Mouse (Mus musculus): ENCODE measurements around the gene Clpp. TPM values are rescaled to one million over a fixed set of nuclear protein-coding genes. Genes with fewer than 3 reads are reported as not detected.

The Clpp gene
- total and polyA plus RNA-seq, 2 experiments from 2014 or later: 105 to 159 TPM

GRCm38 (mm10) chr17:56962642-56963405, 27.3 kb upstream of the Clpp start:
- Histone ChIP-seq H3K4me2 (ENCODE audit: low read depth) (no peak overlapping the region), H3K9me3 (ENCODE audit: low read length) (no peaks in the 10 kb centered on the region), H3K4me3 (ENCODE audit: low read depth, low read length) (no peak overlapping the region), H3K4me1 (ENCODE audit: insufficient read depth) (no peaks in the 10 kb centered on the region), H3K9ac (no peak overlapping the region), H3K27me3 (ENCODE audit: insufficient read depth, low read length) (no peaks in the 10 kb centered on the region), H3K27ac (ENCODE audit: low read depth, low read length) (no peak overlapping the region), H3K36me3 (ENCODE audit: insufficient read depth) (no peaks in the 10 kb centered on the region)
- WGBS: 78% methylated on average over 5 of the region's 5 CpGs
- no peak for TF ChIP-seq CTCF (IDR thresholded peaks at IDR 0.05; ENCODE audit: low read depth)
- DNase-seq (no peak), ATAC-seq (no peak)

GRCm38 (mm10) chr17:56963646-56964045, 26.5 kb upstream of the Clpp start:
- H3K4me2 ChIP-seq (ENCODE audit: low read depth): no peak overlapping the region

GRCm38 (mm10) chr17:56969321-56969720, 20.8 kb upstream of the Clpp start:
- Histone ChIP-seq H3K4me2 (ENCODE audit: low read depth) (no peak overlapping the region), H3K27me3 (ENCODE audit: insufficient read depth, low read length) (no peaks in the 10 kb centered on the region), H3K27ac (ENCODE audit: low read depth, low read length) (no peak overlapping the region), H3K4me1 (ENCODE audit: insufficient read depth) (no peaks in the 10 kb centered on the region), H3K36me3 (ENCODE audit: insufficient read depth) (no peaks in the 10 kb centered on the region), H3K9me3 (ENCODE audit: low read length) (no peaks in the 10 kb centered on the region), H3K9ac (no peak overlapping the region), H3K4me3 (ENCODE audit: low read depth, low read length) (no peak overlapping the region)
- DNase-seq: no peak
- no peak for ATAC-seq
- 71% methylated on average over 3 of the region's 3 CpGs for WGBS
- no peak for TF ChIP-seq CTCF (IDR thresholded peaks at IDR 0.05; ENCODE audit: low read depth)

More at GRCm38 (mm10) chr17:56963646-56964045, 26.5 kb upstream of the Clpp start:
- no peak for TF ChIP-seq CTCF (IDR thresholded peaks at IDR 0.05; ENCODE audit: low read depth)
- no peaks in the 10 kb centered on the region for H3K27me3 ChIP-seq (ENCODE audit: insufficient read depth, low read length)
- no peak for ATAC-seq
- no peaks in the 10 kb centered on the region for H3K9me3 ChIP-seq (ENCODE audit: low read length)
- no peak overlapping the region for H3K4me3 ChIP-seq (ENCODE audit: low read depth, low read length)
- no peak for DNase-seq
- WGBS: 77% methylated on average over 6 of the region's 6 CpGs
- no peaks in the 10 kb centered on the region for H3K36me3 ChIP-seq (ENCODE audit: insufficient read depth)
- H3K4me1 ChIP-seq (ENCODE audit: insufficient read depth): no peaks in the 10 kb centered on the region
- H3K9ac ChIP-seq: no peak overlapping the region
- no peak overlapping the region for H3K27ac ChIP-seq (ENCODE audit: low read depth, low read length)

GRCm38 (mm10) chr17:56970081-56970480, 20.0 kb upstream of the Clpp start:
- Histone ChIP-seq H3K4me2 (ENCODE audit: low read depth) (no peak overlapping the region), H3K27me3 (ENCODE audit: insufficient read depth, low read length) (no peaks in the 10 kb centered on the region), H3K4me1 (ENCODE audit: insufficient read depth) (no peaks in the 10 kb centered on the region), H3K36me3 (ENCODE audit: insufficient read depth) (no peaks in the 10 kb centered on the region), H3K27ac (ENCODE audit: low read depth, low read length) (no peak overlapping the region), H3K9me3 (ENCODE audit: low read length) (no peaks in the 10 kb centered on the region), H3K9ac (no peak overlapping the region), H3K4me3 (ENCODE audit: low read depth, low read length) (no peak overlapping the region)
- 58% methylated on average over 5 of the region's 5 CpGs for WGBS
- DNase-seq (no peak), ATAC-seq (no peak)
- TF ChIP-seq CTCF (IDR thresholded peaks at IDR 0.05; ENCODE audit: low read depth): no peak

- no peak for TF ChIP-seq CTCF (IDR thresholded peaks at IDR 0.05; ENCODE audit: low read depth)
- no peak overlapping the region for H3K4me2 ChIP-seq (ENCODE audit: low read depth)
- no peaks in the 10 kb centered on the region for H3K27me3 ChIP-seq (ENCODE audit: insufficient read depth, low read length)
- H3K27ac ChIP-seq (ENCODE audit: low read depth, low read length): no peak overlapping the region
- H3K4me1 ChIP-seq (ENCODE audit: insufficient read depth): no peaks in the 10 kb centered on the region
- H3K9me3 ChIP-seq (ENCODE audit: low read length): no peaks in the 10 kb centered on the region
- WGBS: 68% methylated on average over 13 of the region's 14 CpGs
- DNase-seq (no peak), ATAC-seq (no peak)
- no peak overlapping the region for H3K9ac ChIP-seq
- H3K4me3 ChIP-seq (ENCODE audit: low read depth, low read length): no peak overlapping the region
- H3K36me3 ChIP-seq (ENCODE audit: insufficient read depth): no peaks in the 10 kb centered on the region
Measured at GRCm38 (mm10) chr17:56973956-56974707, 16.0 kb upstream of the Clpp start.

GRCm38 (mm10) chr17:56974708-56975240, 15.3 kb upstream of the Clpp start:
- Histone ChIP-seq H3K36me3 (ENCODE audit: insufficient read depth) (no peaks in the 10 kb centered on the region), H3K9me3 (ENCODE audit: low read length) (no peaks in the 10 kb centered on the region), H3K27me3 (ENCODE audit: insufficient read depth, low read length) (no peaks in the 10 kb centered on the region), H3K4me2 (ENCODE audit: low read depth) (no peak overlapping the region), H3K4me3 (ENCODE audit: low read depth, low read length) (no peak overlapping the region), H3K9ac (no peak overlapping the region), H3K4me1 (ENCODE audit: insufficient read depth) (no peaks in the 10 kb centered on the region), H3K27ac (ENCODE audit: low read depth, low read length) (no peak overlapping the region)
- no peak for DNase-seq
- ATAC-seq: no peak
- 83% methylated on average over 5 of the region's 5 CpGs for WGBS
- no peak for TF ChIP-seq CTCF (IDR thresholded peaks at IDR 0.05; ENCODE audit: low read depth)

GRCm38 (mm10) chr17:56975391-56975790, 14.7 kb upstream of the Clpp start:
- no peak for ATAC-seq
- 75% methylated on average over 3 of the region's 3 CpGs for WGBS
- no peak for TF ChIP-seq CTCF (IDR thresholded peaks at IDR 0.05; ENCODE audit: low read depth)
- Histone ChIP-seq H3K9me3 (ENCODE audit: low read length) (no peaks in the 10 kb centered on the region), H3K27ac (ENCODE audit: low read depth, low read length) (no peak overlapping the region), H3K27me3 (ENCODE audit: insufficient read depth, low read length) (no peaks in the 10 kb centered on the region), H3K4me3 (ENCODE audit: low read depth, low read length) (no peak overlapping the region), H3K4me1 (ENCODE audit: insufficient read depth) (no peaks in the 10 kb centered on the region), H3K36me3 (ENCODE audit: insufficient read depth) (no peaks in the 10 kb centered on the region), H3K9ac (no peak overlapping the region), H3K4me2 (ENCODE audit: low read depth) (no peak overlapping the region)
- no peak for DNase-seq

Measured in forebrain, postnatal 0 days (tissue).